Comparison of ENCODE assay signal across 11 mouse cellular contexts in the genomic region with DNA sequence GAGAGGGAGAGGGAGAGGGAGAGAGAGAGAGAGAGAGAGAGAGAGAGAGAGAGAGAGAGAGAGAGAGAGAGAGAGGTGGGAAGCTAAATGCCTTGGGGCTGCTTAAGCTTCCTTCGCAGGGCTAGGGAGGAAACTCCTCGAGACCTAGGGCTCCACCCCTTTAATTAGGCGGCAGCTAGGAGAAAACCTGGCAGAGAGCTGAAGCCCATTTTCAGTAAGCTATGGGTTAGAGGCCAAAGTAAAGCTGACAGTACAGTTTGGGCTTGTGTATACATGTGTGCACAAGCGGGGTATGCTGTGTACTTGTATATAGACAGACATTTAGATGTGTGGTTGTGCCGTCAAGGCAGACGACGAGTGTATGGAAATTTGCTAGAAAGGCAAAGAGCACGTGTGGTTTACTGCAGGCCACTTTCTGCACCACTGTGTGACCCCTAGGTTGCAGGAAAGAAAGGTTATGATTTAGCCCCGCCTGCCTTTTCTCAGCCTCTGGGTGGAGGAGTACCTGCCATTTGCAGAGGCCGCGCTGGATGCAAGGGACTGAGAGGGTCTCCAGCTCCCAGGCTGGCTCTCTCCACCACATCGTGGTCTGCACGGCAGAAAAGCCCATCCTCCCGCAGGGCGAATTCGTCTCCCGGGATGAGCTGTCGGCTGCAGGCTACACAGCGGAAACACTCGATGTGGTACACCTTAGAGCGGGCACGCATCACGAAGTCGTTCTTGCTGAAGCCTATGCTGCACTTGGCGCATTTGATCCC. TPM values are rescaled to one million over a fixed set of nuclear protein-coding genes. Genes with fewer than 3 reads are reported as not detected.
DNase-seq lines count a peak whose midpoint lies in the region; ATAC-seq and TF ChIP-seq lines count a peak whose summit lies in the region.
"Had no signal": no experiment of that assay in that cellular context is flagged by ENCODE, and none has a peak within 500 bp of the region (broad histone marks: within the 10 kb centered on the region; RNA-seq: fewer than 3 reads in every experiment).

No protein-coding gene starts in this region.

- H3K9ac ChIP-seq in lung, embryonic 14.5 days, result no peak overlapping the region
- H3K9ac ChIP-seq in embryonic facial prominence, embryonic 12.5 days, result peak overlapping the region; percentile 19; the same call in 1 of the 2 replicates
- H3K9ac ChIP-seq: kidney, embryonic 15.5 days had no signal

- peaks cover 83% of the 10 kb centered on the region for H3K27me3 ChIP-seq in lung, embryonic 14.5 days (ENCODE audit: insufficient read depth, low read length)
- H3K27me3 ChIP-seq in embryonic facial prominence, embryonic 12.5 days, result peaks cover 74% of the 10 kb centered on the region
- peaks cover 94% of the 10 kb centered on the region for H3K27me3 ChIP-seq in limb, embryonic 10.5 days (ENCODE audit: low read depth, poor library complexity, severe bottlenecking)

- peak overlapping the region; percentile 48 for H3K4me2 ChIP-seq in lung, embryonic 14.5 days
- peak overlapping the region; percentile 32 for H3K4me2 ChIP-seq in embryonic facial prominence, embryonic 12.5 days (replicated peaks)
- H3K4me2 ChIP-seq: kidney, embryonic 15.5 days had no signal

- no peaks in the 10 kb centered on the region for H3K4me1 ChIP-seq in lung, embryonic 14.5 days (ENCODE audit: insufficient read depth)
- peaks cover 4% of the 10 kb centered on the region; the same call in 1 of the 2 replicates for H3K4me1 ChIP-seq in embryonic facial prominence, embryonic 12.5 days
- H3K4me1 ChIP-seq in limb, embryonic 10.5 days, result peaks cover 35% of the 10 kb centered on the region

- no peaks in the 10 kb centered on the region for H3K36me3 ChIP-seq in lung, embryonic 14.5 days (ENCODE audit: insufficient read depth)
- no peaks in the 10 kb centered on the region for H3K36me3 ChIP-seq in embryonic facial prominence, embryonic 12.5 days
- no peaks in the 10 kb centered on the region for H3K36me3 ChIP-seq in limb, embryonic 10.5 days
- H3K36me3 ChIP-seq: kidney, embryonic 15.5 days had no signal

- peak overlapping the region; percentile 18; the same call in 1 of the 2 replicates for H3K4me3 ChIP-seq in lung, embryonic 14.5 days (ENCODE audit: low read depth, low read length)
- H3K4me3 ChIP-seq in embryonic facial prominence, embryonic 12.5 days, result peak overlapping the region; percentile 20
- peak overlapping the region; percentile 40 for H3K4me3 ChIP-seq in limb, embryonic 10.5 days
- H3K4me3 ChIP-seq: kidney, embryonic 15.5 days had no signal

- no peak overlapping the region for H3K27ac ChIP-seq in lung, embryonic 14.5 days (ENCODE audit: low read depth)
- 0 out of 2 replicates have a peak overlapping the region, but pooled peaks have one; percentile 8 for H3K27ac ChIP-seq in embryonic facial prominence, embryonic 12.5 days
- no peak overlapping the region for H3K27ac ChIP-seq in limb, embryonic 10.5 days
- H3K27ac ChIP-seq: kidney, embryonic 15.5 days had no signal

- DNase-seq in lung, embryonic 14.5 days, result no peak
- DNase-seq in lung, adult 18-20 months, result no peak
- DNase-seq in limb, embryonic 10.5 days (ENCODE audit: low spot score), result peak; percentile 61
- DNase-seq in retina, postnatal 1 day, result peak; percentile 48
- DNase-seq in kidney, postnatal 4 days, result no peak
- DNase-seq in gastrocnemius, postnatal 25 days, result no peak
- DNase-seq: liver had no signal

- ATAC-seq in lung, embryonic 14.5 days (ENCODE audit: insufficient read depth), result no peak
- ATAC-seq in embryonic facial prominence, embryonic 12.5 days (ENCODE audit: insufficient number of reproducible peaks, insufficient read depth, low FRiP score, low TSS enrichment), result no peak
- ATAC-seq in activated CD4-positive, CD25-positive, alpha-beta regulatory T cell, adult 4 months, result no peak

- H3K9me3 ChIP-seq in lung, embryonic 14.5 days (ENCODE audit: low read depth, low read length), result no peaks in the 10 kb centered on the region
- H3K9me3 ChIP-seq in embryonic facial prominence, embryonic 12.5 days, result no peaks in the 10 kb centered on the region
- no peaks in the 10 kb centered on the region for H3K9me3 ChIP-seq in limb, embryonic 10.5 days (replicated peaks)
- H3K9me3 ChIP-seq: kidney, embryonic 15.5 days had no signal

- 7% methylated on average over 25 of the region's 25 CpGs for WGBS in lung, embryonic 14.5 days
- WGBS in embryonic facial prominence, embryonic 12.5 days, result 2% methylated on average over 25 of the region's 25 CpGs
- 1% methylated on average over 25 of the region's 25 CpGs for WGBS in limb, embryonic 10.5 days

- no peak for TF ChIP-seq CTCF in lung, embryonic 14.5 days (IDR thresholded peaks at IDR 0.05; ENCODE audit: low read depth)

RNA-seq across cellular contexts. Expression of a gene that starts 4.6 kb away (rescaled TPM):
- 1.6 and 1.8 TPM in 2 replicates for polyA plus RNA-seq in lung, embryonic 14.5 days (2014; fragmentation: Nextera tagmentation; extraction: Ambion mirVana)
- polyA plus RNA-seq in embryonic facial prominence, embryonic 12.5 days (2016; fragmentation: Nextera tagmentation; extraction: Ambion mirVana), result 44.8 and 55.6 TPM in 2 replicates
- polyA plus RNA-seq in limb, embryonic 10.5 days (2016; fragmentation: Nextera tagmentation; extraction: Ambion mirVana), result 11.4 and 13.3 TPM in 2 replicates
- not detected for total RNA-seq in gastrocnemius, postnatal 25 days (2021)
- polyA plus RNA-seq in activated CD4-positive, CD25-positive, alpha-beta regulatory T cell, adult 4 months (2017; shearing (Covaris generic)), result not detected
- total RNA-seq: granulocyte monocyte progenitor cell, adult 5-6 weeks had no signal

Comparison
In these comparisons a context has a peak if more than half of its experiments do, and no peak if none do; other contexts are left out.
1. DNase-seq: peak in limb, embryonic 10.5 days (single experiment) and retina, postnatal 1 day (single experiment); none in lung, embryonic 14.5 days (single experiment), lung, adult 18-20 months (0 of 2), kidney, postnatal 4 days (0 of 2) and gastrocnemius, postnatal 25 days (single experiment).
2. Peak in every context shown above with its lines, with median percentiles within 50 percentile points of each other: H3K4me3 ChIP-seq.